Mouse (Mus musculus): ENCODE data around the gene Arhgap29. TPM values are rescaled to one million over a fixed set of nuclear protein-coding genes. Genes with fewer than 3 reads are reported as not detected.

Arhgap29 gene
- total and polyA plus RNA-seq, 3 experiments: 1.2 to 25.1 (median 5.1) TPM

DNA sequence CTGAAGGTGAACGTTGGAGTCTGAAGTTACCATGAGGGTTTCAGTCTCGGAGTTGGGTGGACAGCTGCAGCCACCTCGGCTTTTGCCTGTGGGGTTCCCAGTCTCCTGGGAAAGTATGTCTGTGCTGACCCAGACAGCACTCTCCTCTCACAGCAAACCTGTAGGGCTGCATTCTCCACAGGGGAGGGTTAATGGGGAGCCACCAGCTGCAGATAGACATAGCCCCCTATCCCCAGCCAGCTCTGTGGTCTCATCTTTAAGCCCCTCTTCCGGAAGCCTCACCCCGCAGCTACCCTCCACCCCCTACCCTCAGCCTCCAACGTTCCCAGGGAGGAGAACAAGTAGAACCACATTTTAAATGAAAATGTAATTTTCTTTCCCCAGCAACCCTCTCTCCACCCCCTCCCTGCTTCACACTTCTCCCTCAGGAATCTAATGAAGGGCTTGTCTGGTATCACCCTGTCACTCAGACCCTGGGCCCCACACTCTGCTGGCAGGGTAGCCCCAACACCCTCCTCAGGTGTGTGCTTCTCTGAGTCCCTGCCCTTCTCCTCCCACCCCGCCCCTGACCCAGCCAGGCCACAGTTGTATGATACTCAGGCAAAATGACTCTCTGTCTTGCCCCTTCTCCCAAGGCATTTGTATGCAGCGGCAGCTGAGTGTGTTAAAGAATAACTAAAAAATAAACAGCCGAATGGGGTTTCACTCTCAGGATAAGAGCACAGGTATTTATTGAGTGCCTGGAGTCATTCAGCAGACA is 106.3 kb downstream of the Arhgap29 start:
- no peaks in the 10 kb centered on the region for H3K36me3 ChIP-seq (replicated peaks)
- H3K4me3 ChIP-seq (ENCODE audit: low read depth, low read length): no peak overlapping the region
- H3K4me1 ChIP-seq (ENCODE audit: insufficient read depth, low read depth, low read length): no peaks in the 10 kb centered on the region
- ATAC-seq (ENCODE audit: extremely low read depth, insufficient number of reproducible peaks, low FRiP score, poor library complexity, severe bottlenecking): no peak
- TF ChIP-seq GATA1 (IDR thresholded peaks at IDR 0.05; ENCODE audit: borderline replicate concordance, low read length): no peak
- TF ChIP-seq POLR2AphosphoS5 (IDR thresholded peaks at IDR 0.05; ENCODE audit: insufficient replicate concordance, low read depth, low read length): no peak
- TF ChIP-seq GATA2 (IDR thresholded peaks at IDR 0.05; ENCODE audit: borderline replicate concordance, low read depth, low read length): no peak
- TF ChIP-seq TAL1 (conservative IDR thresholded peaks at IDR 0.05; ENCODE audit: low read depth, low read length): no peak
- no peak for TF ChIP-seq CTCF (IDR thresholded peaks at IDR 0.05; ENCODE audit: low read depth, low read length)
- peaks cover 14% of the 10 kb centered on the region for H3K27me3 ChIP-seq (ENCODE audit: insufficient read depth, low read length)
- H3K9me3 ChIP-seq (replicated peaks): no peaks in the 10 kb centered on the region
- no peak for DNase-seq (ENCODE audit: low spot score)

GRCm38 (mm10) chr3:122062586-122062985 is 110.2 kb downstream of the Arhgap29 start:
- no peak for TF ChIP-seq GATA1 (IDR thresholded peaks at IDR 0.05; ENCODE audit: borderline replicate concordance, low read length)
- no peak for TF ChIP-seq GATA2 (IDR thresholded peaks at IDR 0.05; ENCODE audit: borderline replicate concordance, low read depth, low read length)
- TF ChIP-seq TAL1 (conservative IDR thresholded peaks at IDR 0.05; ENCODE audit: low read depth, low read length): no peak
- TF ChIP-seq POLR2AphosphoS5 (IDR thresholded peaks at IDR 0.05; ENCODE audit: insufficient replicate concordance, low read depth, low read length): no peak
- TF ChIP-seq CTCF (IDR thresholded peaks at IDR 0.05; ENCODE audit: low read depth, low read length): no peak
- H3K27me3 ChIP-seq (ENCODE audit: insufficient read depth, low read length): peaks cover 3% of the 10 kb centered on the region; the same call in 1 of the 2 replicates
- DNase-seq (ENCODE audit: low spot score): no peak
- no peak overlapping the region for H3K4me3 ChIP-seq (ENCODE audit: low read depth, low read length)
- no peaks in the 10 kb centered on the region for H3K9me3 ChIP-seq (replicated peaks)
- no peak for ATAC-seq (ENCODE audit: extremely low read depth, insufficient number of reproducible peaks, low FRiP score, poor library complexity, severe bottlenecking)
- H3K36me3 ChIP-seq (replicated peaks): no peaks in the 10 kb centered on the region
- no peaks in the 10 kb centered on the region for H3K4me1 ChIP-seq (ENCODE audit: insufficient read depth, low read depth, low read length)

- no peak for TF ChIP-seq CTCF (IDR thresholded peaks at IDR 0.05; ENCODE audit: low read depth, low read length)
- TF ChIP-seq POLR2AphosphoS5 (IDR thresholded peaks at IDR 0.05; ENCODE audit: insufficient replicate concordance, low read depth, low read length): no peak
- TF ChIP-seq GATA2 (IDR thresholded peaks at IDR 0.05; ENCODE audit: borderline replicate concordance, low read depth, low read length): no peak
- no peak for TF ChIP-seq TAL1 (conservative IDR thresholded peaks at IDR 0.05; ENCODE audit: low read depth, low read length)
- TF ChIP-seq GATA1 (IDR thresholded peaks at IDR 0.05; ENCODE audit: borderline replicate concordance, low read length): no peak
- DNase-seq (ENCODE audit: low spot score) (no peak), ATAC-seq (ENCODE audit: extremely low read depth, insufficient number of reproducible peaks, low FRiP score, poor library complexity, severe bottlenecking) (no peak)
- Histone ChIP-seq H3K4me1 (ENCODE audit: insufficient read depth, low read depth, low read length) (no peaks in the 10 kb centered on the region), H3K27me3 (ENCODE audit: insufficient read depth, low read length) (peaks cover 4% of the 10 kb centered on the region; the same call in 1 of the 2 replicates), H3K4me3 (ENCODE audit: low read depth, low read length) (no peak overlapping the region), H3K36me3 (replicated peaks) (no peaks in the 10 kb centered on the region), H3K9me3 (replicated peaks) (no peaks in the 10 kb centered on the region)
Observed at GRCm38 (mm10) chr3:122064556-122065410, 112.4 kb downstream of the Arhgap29 start.

Other genes starting within 250 kb of the Arhgap29 start
- not detected in 2 replicates for gene F3, start 229.0 kb upstream of the Arhgap29 start, total RNA-seq (2014; fragmentation: Nextera tagmentation)
- not detected in 2 replicates for gene F3, start 229.0 kb upstream of the Arhgap29 start, total RNA-seq (2017)
- gene F3, start 229.0 kb upstream of the Arhgap29 start, polyA plus RNA-seq (2012): not detected in 2 replicates
- gene Abcd3, start 137.2 kb upstream of the Arhgap29 start, total RNA-seq (2014; fragmentation: Nextera tagmentation): 15.8 and 20.7 TPM in 2 replicates
- 14.3 and 20.4 TPM in 2 replicates for gene Abcd3, start 137.2 kb upstream of the Arhgap29 start, total RNA-seq (2017)
- gene Abcd3, start 137.2 kb upstream of the Arhgap29 start, polyA plus RNA-seq (2012): 42.0 and 49.7 TPM in 2 replicates
- 4.0 and 4.5 TPM in 2 replicates for gene Abca4, start 91.9 kb downstream of the Arhgap29 start, total RNA-seq (2014; fragmentation: Nextera tagmentation)
- 0.58 and 1.7 TPM in 2 replicates for gene Abca4, start 91.9 kb downstream of the Arhgap29 start, total RNA-seq (2017)
- 1.2 and 1.8 TPM in 2 replicates for gene Abca4, start 91.9 kb downstream of the Arhgap29 start, polyA plus RNA-seq (2012)

Data from G1E (cell line).